Mouse (Mus musculus): ENCODE measurements around the gene Zfp574. TPM values are rescaled to one million over a fixed set of nuclear protein-coding genes. Genes with fewer than 3 reads are reported as not detected.

Gene Zfp574
- 11.8 to 16.2 TPM (median 13.1 TPM) in 4 replicates for total RNA-seq (2023)

DNA sequence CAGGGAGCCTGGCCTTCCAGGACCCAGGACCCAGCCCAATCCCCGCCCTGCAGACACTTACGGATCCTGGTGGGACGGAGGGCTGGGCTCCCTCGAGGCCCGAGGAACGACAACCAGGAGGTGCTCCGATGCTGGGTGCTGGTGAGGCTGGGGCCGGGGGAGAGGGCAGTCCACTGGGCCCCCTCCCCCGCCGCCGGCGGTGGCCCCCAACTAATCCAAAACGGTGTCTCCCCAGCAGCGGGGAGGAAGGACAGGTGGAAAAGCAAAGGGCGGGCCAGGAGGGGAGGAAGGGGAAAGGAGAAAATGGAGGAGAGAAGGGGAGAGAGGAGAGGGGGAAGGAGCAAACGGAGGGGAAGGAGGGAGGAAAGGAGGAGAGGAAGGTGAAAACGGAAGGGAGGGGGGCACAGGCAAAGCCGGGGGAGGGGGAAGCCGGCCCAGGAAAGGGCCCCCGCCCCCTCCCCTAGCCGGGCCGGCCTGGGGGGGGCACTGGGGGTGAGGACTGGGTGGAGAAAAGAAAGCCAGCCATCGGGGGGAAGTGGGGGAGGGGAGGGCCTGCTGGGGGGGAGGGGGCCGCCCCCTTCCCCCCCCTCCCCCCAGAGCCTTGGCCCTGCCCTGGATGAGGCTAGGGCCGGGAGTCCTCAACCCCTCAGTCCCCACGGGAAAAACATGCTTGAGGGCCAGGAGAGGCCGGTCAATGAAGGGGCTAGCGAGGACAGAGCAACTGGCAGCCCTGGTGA lies at the start of gene Zfp574, which contains the start of gene Grik5:
Gene Zfp574, plus strand, starts transcription at position 589 of the 737 bp plus-strand sequence.
Gene Grik5, minus strand, starts transcription at position 368 of the 737 bp plus-strand sequence.

Other genes starting within 250 kb of the Zfp574 start
- 2.1 to 3.0 TPM in 2 of 4 replicates, not detected in the others for gene Gm9844, start 210.4 kb upstream of the Zfp574 start, total RNA-seq (2023)
- not detected in 4 replicates for gene Lypd4, start 202.6 kb upstream of the Zfp574 start, total RNA-seq (2023)
- not detected in 4 replicates for gene Dmrtc2, start 202.5 kb upstream of the Zfp574 start, total RNA-seq (2023)
- 2,598 to 2,748 TPM (median 2,653 TPM) in 4 replicates for gene Rps19, start 188.2 kb upstream of the Zfp574 start, total RNA-seq (2023)
- gene Cd79a, start 175.2 kb upstream of the Zfp574 start, total RNA-seq (2023) = 1,659 to 1,744 TPM (median 1,696 TPM) in 4 replicates
- gene Arhgef1, start 169.7 kb upstream of the Zfp574 start, total RNA-seq (2023) = 1,204 to 1,300 TPM (median 1,213 TPM) in 4 replicates
- not detected in 4 replicates for gene Gm4881, start 128.1 kb upstream of the Zfp574 start, total RNA-seq (2023)
- 169 to 194 TPM (median 186 TPM) in 4 replicates for gene Rabac1, start 99.8 kb upstream of the Zfp574 start, total RNA-seq (2023)
- 0.39 to 0.54 TPM (median 0.50 TPM) in 3 of 4 replicates, not detected in the other for gene Atp1a3, start 66.6 kb upstream of the Zfp574 start, total RNA-seq (2023)
- gene Grik5, start 221 bp upstream of the Zfp574 start, total RNA-seq (2023) = 1.8 to 4.9 TPM (median 3.5 TPM) in 4 replicates
- gene Pou2f2, start 107.2 kb downstream of the Zfp574 start, total RNA-seq (2023) = 169 to 195 TPM (median 186 TPM) in 4 replicates
- gene Dedd2, start 148.0 kb downstream of the Zfp574 start, total RNA-seq (2023) = 95.4 to 116 TPM (median 97.6 TPM) in 4 replicates
- 13.8 to 17.0 TPM (median 15.0 TPM) in 4 replicates for gene Zfp526, start 148.9 kb downstream of the Zfp574 start, total RNA-seq (2023)
- 81.1 to 85.7 TPM (median 84.3 TPM) in 4 replicates for gene Gsk3a, start 165.3 kb downstream of the Zfp574 start, total RNA-seq (2023)
- 15.6 to 21.6 TPM (median 20.3 TPM) in 4 replicates for gene Erf, start 178.2 kb downstream of the Zfp574 start, total RNA-seq (2023)
- 308 to 353 TPM (median 332 TPM) in 4 replicates for gene Cic, start 195.1 kb downstream of the Zfp574 start, total RNA-seq (2023)
- gene Pafah1b3, start 225.4 kb downstream of the Zfp574 start, total RNA-seq (2023) = 45.1 to 61.2 TPM (median 47.3 TPM) in 4 replicates
- 0.48 TPM in 1 of 4 replicates, not detected in the others for gene Prr19, start 228.8 kb downstream of the Zfp574 start, total RNA-seq (2023)
- gene Tmem145, start 233.5 kb downstream of the Zfp574 start, total RNA-seq (2023) = not detected in 4 replicates
- gene Megf8, start 244.6 kb downstream of the Zfp574 start, total RNA-seq (2023) = 1.9 to 2.4 TPM (median 2.3 TPM) in 4 replicates

Measured in B cell, adult 62 days (primary cell).